Mouse (Mus musculus) intestine, embryonic 16.5 days (tissue): ENCODE results near the gene Oxa1l. TPM values are rescaled to one million over a fixed set of nuclear protein-coding genes. Genes with fewer than 3 reads are reported as not detected.
"Not testable (repeated sequence)": the region's sequence is repeated elsewhere in the genome, so short reads cannot be mapped to it uniquely, and the experiment has no call there.

Experiments used
- ATAC-seq: fragments of 200-750 bp; cut with Nextera tagmentation; 2 replicates; pipeline ENCODE4 v1.8.0; 2017; ENCODE audit warnings: moderate TSS enrichment, moderate library complexity
- H3K27ac ChIP-seq: fragments of 300-500 bp; sonication (generic); 2 replicates; pipeline ENCODE4 v1.5.1; 2014; ENCODE audit warnings: mild to moderate bottlenecking, low read length
- H3K27me3 ChIP-seq: fragments of 300-500 bp; sonication (generic); replicated peaks from 2 replicates; pipeline ENCODE4 v1.6.1; 2014; ENCODE audit warnings: low read length, control low read depth, mixed read lengths; ENCODE audit not compliant: control insufficient read depth, insufficient read depth
- H3K36me3 ChIP-seq: fragments of 300-500 bp; sonication (generic); 2 replicates; pipeline ENCODE4 v1.6.1; 2014; ENCODE audit warnings: low read length, control low read depth; ENCODE audit not compliant: control insufficient read depth, insufficient read depth
- H3K4me1 ChIP-seq: fragments of 300-500 bp; sonication (generic); 2 replicates; pipeline ENCODE4 v1.6.1; 2014; ENCODE audit warnings: low read length, control low read depth, mixed read lengths; ENCODE audit not compliant: control insufficient read depth, insufficient read depth
- H3K4me2 ChIP-seq: fragments of 300-500 bp; sonication (generic); 2 replicates; pipeline ENCODE4 v1.6.1; 2014; ENCODE audit warnings: low read depth, low read length, control low read depth
- H3K4me3 ChIP-seq: fragments of 300-500 bp; sonication (generic); 2 replicates; pipeline ENCODE4 v1.5.1; 2014; ENCODE audit warnings: mild to moderate bottlenecking, low read length
- H3K9ac ChIP-seq: fragments of 300-500 bp; sonication (generic); 2 replicates; pipeline ENCODE4 v1.6.1; 2014; ENCODE audit warnings: low read depth, low read length
- H3K9me3 ChIP-seq: fragments of 300-500 bp; sonication (generic); 2 replicates; pipeline ENCODE4 v1.6.1; 2016; ENCODE audit warnings: low read length, control low read depth; ENCODE audit not compliant: control insufficient read depth
- WGBS: fragments of 180-500 bp; shearing (Covaris S2); extraction: QIAGEN DNeasy Blood & Tissue Kit; methylation state at CpG from one replicate; pipeline ENCODE4 v1.1.7; 2014; 5-methylcytosine and 5-hydroxymethylcytosine counted together
- polyA plus RNA-seq: library from polyadenylated mRNA; unstranded; fragments of >200 nt; fragmentation: Nextera tagmentation; extraction: Ambion mirVana; gene quantifications from 2 replicates; pipeline ENCODE4 v1.2.1, GENCODE M21; 2015

Gene Oxa1l
- polyA plus RNA-seq, 1 experiment from 2014 or later, result 48.6 TPM

GRCm38 (mm10) chr14:54333452-54334189 lies 27.0 kb upstream of the Oxa1l start:
- H3K4me3 ChIP-seq, result no peak overlapping the region
- no peak overlapping the region for H3K27ac ChIP-seq
- ATAC-seq, result no peak
- H3K9me3 ChIP-seq, result no peaks in the 10 kb centered on the region
- no peaks in the 10 kb centered on the region for H3K36me3 ChIP-seq
- no peaks in the 10 kb centered on the region for H3K27me3 ChIP-seq
- 64% methylated on average over 8 of the region's 8 CpGs for WGBS
- no peak overlapping the region for H3K4me2 ChIP-seq
- no peak overlapping the region for H3K9ac ChIP-seq
- H3K4me1 ChIP-seq, result no peaks in the 10 kb centered on the region

GRCm38 (mm10) chr14:54340836-54341235 lies 19.8 kb upstream of the Oxa1l start:
- ATAC-seq, result no peak
- Histone ChIP-seq H3K27me3 (no peaks in the 10 kb centered on the region), H3K4me2 (no peak overlapping the region), H3K4me1 (no peaks in the 10 kb centered on the region), H3K9ac (no peak overlapping the region), H3K4me3 (no peak overlapping the region), H3K36me3 (no peaks in the 10 kb centered on the region), H3K27ac (no peak overlapping the region), H3K9me3 (no peaks in the 10 kb centered on the region)
- 61% methylated on average over 7 of the region's 7 CpGs for WGBS

DNA sequence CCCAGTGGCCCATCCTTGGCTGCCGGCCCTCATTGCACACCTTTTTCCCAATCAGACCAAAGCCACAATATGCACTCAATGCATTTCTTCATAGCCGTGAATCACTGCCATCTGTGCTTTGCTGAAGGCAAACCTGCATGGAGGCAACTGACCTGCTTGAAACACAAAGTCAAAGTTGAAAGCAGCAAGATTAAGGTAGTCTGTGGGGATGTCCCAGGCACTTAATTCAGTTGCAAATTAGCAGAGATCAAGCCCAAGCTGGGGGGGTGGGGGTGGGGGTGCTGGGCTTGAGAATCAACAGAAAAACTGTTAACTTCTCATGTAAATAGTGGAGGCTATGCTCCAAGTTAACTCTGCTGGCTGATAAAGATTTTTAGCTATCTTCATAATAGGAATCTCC lies 18.8 kb upstream of the Oxa1l start:
- H3K9me3 ChIP-seq, H3K27ac ChIP-seq, H3K27me3 ChIP-seq, H3K9ac ChIP-seq, H3K4me3 ChIP-seq, H3K36me3 ChIP-seq, H3K4me1 ChIP-seq, H3K4me2 ChIP-seq, ATAC-seq: not testable (repeated sequence)
- WGBS, result 42% methylated on average over 2 of the region's 2 CpGs

DNA sequence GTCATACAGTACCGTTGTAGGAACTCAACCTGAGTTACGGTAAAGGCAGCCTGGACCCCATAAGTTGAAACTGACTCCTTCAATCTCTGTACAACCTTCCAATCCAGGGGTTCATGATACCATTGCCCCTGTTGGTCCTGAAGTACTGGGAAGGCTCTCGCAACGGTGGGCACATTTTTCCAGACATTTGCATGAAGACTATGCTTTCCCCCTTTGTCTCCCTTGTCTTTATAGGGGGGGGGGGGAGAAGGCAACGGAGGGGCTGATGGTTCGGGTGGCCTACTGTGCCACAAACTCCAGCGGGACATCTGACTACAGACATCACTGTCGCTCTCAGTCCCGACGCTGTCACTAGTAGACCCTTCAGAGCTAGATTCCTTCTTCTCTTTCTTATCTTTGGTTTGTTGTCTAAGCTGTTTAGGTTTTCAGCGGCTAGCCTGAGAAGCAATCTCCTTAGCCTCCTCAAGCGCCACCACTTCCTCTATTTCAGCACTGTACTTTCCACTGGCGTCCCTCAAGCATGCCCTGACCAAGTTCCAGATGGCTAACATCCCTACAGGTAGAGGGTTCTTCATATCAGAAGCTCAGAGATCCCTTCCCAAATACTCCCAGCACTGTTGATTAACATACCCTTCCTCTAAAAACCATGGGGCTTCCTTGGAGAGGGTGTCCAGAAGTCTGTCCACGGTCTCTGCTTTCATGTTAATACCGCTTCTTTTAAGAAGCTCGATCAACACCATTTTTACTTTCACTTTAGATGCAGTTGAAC lies 9.7 kb upstream of the Oxa1l start:
- not testable (repeated sequence) for H3K9ac ChIP-seq, ATAC-seq
- 93% methylated on average over 16 of the region's 16 CpGs for WGBS

GRCm38 (mm10) chr14:54352314-54352713 lies 8.3 kb upstream of the Oxa1l start:
- Histone ChIP-seq H3K9me3 (peaks cover 3% of the 10 kb centered on the region; the same call in 1 of the 2 replicates), H3K4me2 (no peak overlapping the region), H3K9ac (no peak overlapping the region), H3K27ac (no peak overlapping the region), H3K4me1 (no peaks in the 10 kb centered on the region), H3K27me3 (no peaks in the 10 kb centered on the region), H3K36me3 (no peaks in the 10 kb centered on the region), H3K4me3 (no peak overlapping the region)
- 76% methylated on average over 8 of the region's 8 CpGs for WGBS
- ATAC-seq, result no peak

More for the DNA sequence above, 9.7 kb upstream of the Oxa1l start:
- not testable (repeated sequence) for H3K4me2 ChIP-seq, H3K9me3 ChIP-seq, H3K4me1 ChIP-seq, H3K27ac ChIP-seq, H3K27me3 ChIP-seq, H3K4me3 ChIP-seq, H3K36me3 ChIP-seq

- WGBS, result 29% methylated on average over 1 of the region's 1 CpGs
- no peaks in the 10 kb centered on the region for H3K36me3 ChIP-seq
- ATAC-seq, result no peak
- no peaks in the 10 kb centered on the region for H3K9me3 ChIP-seq
- no peak overlapping the region for H3K4me2 ChIP-seq
- no peak overlapping the region for H3K27ac ChIP-seq
- no peak overlapping the region for H3K9ac ChIP-seq
- H3K4me1 ChIP-seq, result no peaks in the 10 kb centered on the region
- H3K4me3 ChIP-seq, result no peak overlapping the region
- no peaks in the 10 kb centered on the region for H3K27me3 ChIP-seq
Observed at GRCm38 (mm10) chr14:54354406-54354805, 6.2 kb upstream of the Oxa1l start.

GRCm38 (mm10) chr14:54363156-54363555 lies 2.5 kb downstream of the Oxa1l start:
- no peak overlapping the region for H3K9ac ChIP-seq
- H3K27ac ChIP-seq, result no peak overlapping the region
- peaks cover 15% of the 10 kb centered on the region for H3K36me3 ChIP-seq
- H3K27me3 ChIP-seq, result no peaks in the 10 kb centered on the region
- H3K4me1 ChIP-seq, result peaks cover 2% of the 10 kb centered on the region; the same call in 1 of the 2 replicates
- ATAC-seq, result no peak
- no peaks in the 10 kb centered on the region for H3K9me3 ChIP-seq
- WGBS, result 97% methylated on average over 8 of the region's 8 CpGs
- no peak overlapping the region for H3K4me3 ChIP-seq
- no peak overlapping the region for H3K4me2 ChIP-seq

DNA sequence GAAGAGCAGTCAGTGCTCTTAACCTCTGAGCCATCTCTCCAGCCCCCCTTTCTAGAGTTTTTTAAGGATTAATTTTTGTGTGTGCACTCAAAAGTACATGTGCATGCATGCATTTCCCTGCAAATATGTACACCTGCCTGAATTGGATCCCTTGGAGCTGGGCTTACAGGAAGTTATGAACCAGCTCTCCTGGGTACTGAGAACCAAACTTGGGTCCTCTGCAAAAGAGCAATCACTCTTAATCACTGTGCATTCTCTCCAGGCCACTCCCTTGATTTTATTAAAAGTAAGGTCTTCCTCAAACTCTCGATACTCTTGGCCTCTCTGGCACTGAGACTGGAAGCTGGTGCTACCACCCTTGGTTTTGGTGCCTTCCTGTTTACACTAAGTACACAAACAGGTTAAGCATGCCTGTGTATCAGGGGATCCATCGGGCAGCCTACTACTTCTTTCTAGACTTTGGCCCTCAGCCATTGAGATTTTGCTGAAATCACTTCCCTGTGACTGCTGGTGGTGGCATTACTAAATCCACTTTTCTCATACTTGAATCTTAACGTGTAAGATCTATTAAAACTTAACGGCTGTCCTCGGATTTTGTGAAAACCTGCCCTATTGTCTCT lies 4.5 kb downstream of the Oxa1l start:
- no peak overlapping the region for H3K27ac ChIP-seq
- no peaks in the 10 kb centered on the region for H3K9me3 ChIP-seq
- peaks cover 33% of the 10 kb centered on the region for H3K36me3 ChIP-seq
- H3K4me1 ChIP-seq, result peaks cover 2% of the 10 kb centered on the region; the same call in 1 of the 2 replicates
- H3K9ac ChIP-seq, result no peak overlapping the region
- ATAC-seq, result peak; percentile 12; the same call in 1 of the 2 replicates
- no peaks in the 10 kb centered on the region for H3K27me3 ChIP-seq
- no peak overlapping the region for H3K4me3 ChIP-seq
- 72% methylated on average over 5 of the region's 5 CpGs for WGBS
- no peak overlapping the region for H3K4me2 ChIP-seq

- H3K4me2 ChIP-seq, result no peak overlapping the region
- no peak for ATAC-seq
- H3K9ac ChIP-seq, result no peak overlapping the region
- no peaks in the 10 kb centered on the region for H3K27me3 ChIP-seq
- no peak overlapping the region for H3K4me3 ChIP-seq
- no peak overlapping the region for H3K27ac ChIP-seq
- H3K9me3 ChIP-seq, result no peaks in the 10 kb centered on the region
- H3K36me3 ChIP-seq, result peaks cover 39% of the 10 kb centered on the region
- H3K4me1 ChIP-seq, result peaks cover 2% of the 10 kb centered on the region; the same call in 1 of the 2 replicates
- 90% methylated on average over 10 of the region's 10 CpGs for WGBS
Observed at GRCm38 (mm10) chr14:54366581-54366980, 5.9 kb downstream of the Oxa1l start.
